Mouse (Mus musculus) adrenal gland, adult 18-20 months (tissue): Measurements from ENCODE around the gene Me3. TPM values are rescaled to one million over a fixed set of nuclear protein-coding genes. Genes with fewer than 3 reads are reported as not detected.
A peak's percentile ranks its signal among the peaks of the same experiment; 100 is the strongest.

Experiments used
- DNase-seq, 2 experiments: peaks; one replicate each; pipeline ENCODE4 v3.0.0; 2021 to 2022; ENCODE audit warnings: low spot score in 2 of 2
- total RNA-seq, 2 experiments: library from RNA; stranded (reverse); gene quantifications; 1 replicate in 1 of 2; 2 replicates in 1 of 2; pipeline ENCODE4 v1.2.3; 2021

Gene Me3
- total RNA-seq, 2 experiments from 2014 or later, result 19.6 to 23.5 TPM

GRCm38 (mm10) chr7:89809400-89809799 is 177.2 kb downstream of the Me3 start:
- no peak for DNase-seq

GRCm38 (mm10) chr7:89828436-89829065 is 196.4 kb downstream of the Me3 start:
- DNase-seq, result no peak

GRCm38 (mm10) chr7:89829201-89829600 is 197.0 kb downstream of the Me3 start:
- no peak for DNase-seq

- no peak for DNase-seq
Measured at GRCm38 (mm10) chr7:89833521-89833920, 201.3 kb downstream of the Me3 start.

- no peak for DNase-seq
Measured at GRCm38 (mm10) chr7:89835566-89835965, 203.4 kb downstream of the Me3 start.

- DNase-seq, result no peak
Measured at GRCm38 (mm10) chr7:89836676-89837075, 204.5 kb downstream of the Me3 start.

- DNase-seq, result no peak
Measured at GRCm38 (mm10) chr7:89837841-89838240, 205.6 kb downstream of the Me3 start.

- DNase-seq, result no peak
Measured at GRCm38 (mm10) chr7:89839721-89840120, 207.5 kb downstream of the Me3 start.

GRCm38 (mm10) chr7:89841670-89842403 is 209.6 kb downstream of the Me3 start:
- DNase-seq, result peak; percentile 81 to 82

GRCm38 (mm10) chr7:89842404-89842715 is 210.2 kb downstream of the Me3 start:
- DNase-seq, result no peak

GRCm38 (mm10) chr7:89843121-89843520 is 210.9 kb downstream of the Me3 start:
- peak in 1 of 2 experiments; percentile 5 for DNase-seq

- peak in 1 of 2 experiments; percentile 39 for DNase-seq
Measured at GRCm38 (mm10) chr7:89843533-89843932, 211.3 kb downstream of the Me3 start.

GRCm38 (mm10) chr7:89845669-89846068 is 213.5 kb downstream of the Me3 start:
- no peak for DNase-seq

- peak in 1 of 2 experiments; percentile 45 for DNase-seq
Measured at GRCm38 (mm10) chr7:89850510-89850909, 218.3 kb downstream of the Me3 start.

- peak in 1 of 2 experiments; percentile 35 for DNase-seq
Measured at GRCm38 (mm10) chr7:89852158-89853095, 220.2 kb downstream of the Me3 start.

GRCm38 (mm10) chr7:89853131-89853530 is 220.9 kb downstream of the Me3 start:
- DNase-seq, result no peak

- DNase-seq, result no peak
Measured at GRCm38 (mm10) chr7:89855196-89855595, 223.0 kb downstream of the Me3 start.

- DNase-seq, result no peak
Measured at GRCm38 (mm10) chr7:89856440-89857217, 224.4 kb downstream of the Me3 start.

- no peak for DNase-seq
Measured at GRCm38 (mm10) chr7:89864769-89865168, 232.6 kb downstream of the Me3 start.

GRCm38 (mm10) chr7:89867221-89867620 is 235.0 kb downstream of the Me3 start:
- DNase-seq, result no peak

- no peak for DNase-seq
Measured at GRCm38 (mm10) chr7:89879686-89880085, 247.5 kb downstream of the Me3 start.
